Mouse (Mus musculus): ENCODE measurements around the gene Tekt4. TPM values are rescaled to one million over a fixed set of nuclear protein-coding genes. Genes with fewer than 3 reads are reported as not detected.

The Tekt4 gene
- total RNA-seq, 1 experiment from 2014 or later, result not detected

DNA sequence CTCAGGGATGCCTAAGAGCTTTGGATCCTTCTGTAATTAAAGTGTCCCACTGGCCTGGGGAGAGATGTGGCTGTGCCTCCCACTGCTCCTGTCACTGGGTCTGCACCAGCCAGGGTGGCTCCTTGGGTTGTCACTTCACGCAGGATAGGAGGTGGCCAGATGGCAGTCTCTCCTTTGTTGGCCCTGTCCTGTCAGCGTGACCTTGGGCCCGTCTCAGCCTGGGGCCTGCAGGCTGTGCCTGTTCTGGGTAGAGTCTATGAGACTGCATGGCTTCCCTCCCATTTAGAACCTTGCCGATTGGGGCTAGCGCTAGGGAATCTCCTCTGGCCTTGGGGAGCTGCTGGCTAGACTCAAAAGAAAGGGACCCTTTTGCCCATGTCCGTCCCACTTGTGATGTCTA, 13.9 kb downstream of the Tekt4 start:
- ATAC-seq (replicated peaks; ENCODE audit: insufficient number of reproducible peaks, low FRiP score, low TSS enrichment, poor library complexity, severe bottlenecking), result no peak

DNA sequence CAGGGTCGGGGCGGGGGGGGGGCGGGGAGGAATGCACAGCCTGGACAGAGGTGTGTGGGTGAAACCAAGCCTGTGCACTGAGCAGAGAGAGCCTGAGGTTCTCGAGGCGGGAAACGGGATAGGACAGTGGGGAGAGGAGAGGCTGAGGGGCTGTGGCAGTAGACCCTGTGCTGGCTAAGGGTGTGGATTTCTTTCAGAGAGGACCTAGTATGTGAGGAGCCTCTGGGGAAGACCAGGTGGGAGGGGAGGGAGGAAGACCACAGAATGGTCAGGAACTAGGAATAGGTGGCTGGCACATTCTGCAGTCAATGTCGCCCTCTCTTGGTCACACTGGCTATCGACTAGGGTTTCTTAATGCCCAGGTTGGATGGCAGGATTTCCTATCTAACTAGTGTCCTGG, 15.4 kb downstream of the Tekt4 start:
- no peak for ATAC-seq (replicated peaks; ENCODE audit: insufficient number of reproducible peaks, low FRiP score, low TSS enrichment, poor library complexity, severe bottlenecking)

DNA sequence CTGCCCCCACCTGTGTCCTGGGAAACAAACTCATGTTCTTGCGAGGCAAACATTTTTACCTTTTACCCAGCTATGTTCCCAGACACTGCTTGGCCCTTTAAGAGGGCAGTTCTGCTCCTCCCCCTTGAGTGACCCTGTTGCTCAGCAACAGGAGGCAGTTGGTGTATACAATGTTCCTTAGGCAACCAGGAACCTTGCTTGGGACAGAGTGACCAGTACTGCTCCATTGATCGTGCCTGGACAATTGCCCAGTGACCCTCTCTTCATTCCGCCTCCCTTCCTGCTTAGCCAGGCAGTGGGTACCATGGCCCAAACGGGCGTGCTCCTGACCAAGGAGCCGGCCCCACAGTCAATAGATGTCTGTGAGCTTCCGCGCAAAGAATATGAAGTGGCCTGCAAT, 17.0 kb downstream of the Tekt4 start:
- ATAC-seq (replicated peaks; ENCODE audit: insufficient number of reproducible peaks, low FRiP score, low TSS enrichment, poor library complexity, severe bottlenecking), result no peak

DNA sequence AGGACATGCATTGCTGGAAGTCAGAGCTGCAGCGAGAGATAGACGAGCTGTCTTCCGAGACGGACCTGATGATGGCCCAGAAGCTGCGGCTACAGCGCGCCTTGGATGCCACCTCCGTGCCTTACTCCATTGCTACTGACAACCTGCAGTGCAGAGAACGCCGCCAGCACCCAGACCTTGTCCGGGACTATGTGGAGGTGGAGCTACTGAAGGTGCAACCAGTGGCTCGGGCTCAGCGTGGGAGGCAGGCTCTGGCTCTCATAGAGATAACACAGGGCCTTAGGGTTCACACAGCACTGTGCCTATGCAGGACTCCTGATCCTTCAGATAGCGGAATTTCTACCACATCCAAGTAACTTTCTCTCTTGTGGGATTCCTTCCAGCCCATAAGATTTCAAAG, 17.6 kb downstream of the Tekt4 start:
- no peak for ATAC-seq (replicated peaks; ENCODE audit: insufficient number of reproducible peaks, low FRiP score, low TSS enrichment, poor library complexity, severe bottlenecking)

DNA sequence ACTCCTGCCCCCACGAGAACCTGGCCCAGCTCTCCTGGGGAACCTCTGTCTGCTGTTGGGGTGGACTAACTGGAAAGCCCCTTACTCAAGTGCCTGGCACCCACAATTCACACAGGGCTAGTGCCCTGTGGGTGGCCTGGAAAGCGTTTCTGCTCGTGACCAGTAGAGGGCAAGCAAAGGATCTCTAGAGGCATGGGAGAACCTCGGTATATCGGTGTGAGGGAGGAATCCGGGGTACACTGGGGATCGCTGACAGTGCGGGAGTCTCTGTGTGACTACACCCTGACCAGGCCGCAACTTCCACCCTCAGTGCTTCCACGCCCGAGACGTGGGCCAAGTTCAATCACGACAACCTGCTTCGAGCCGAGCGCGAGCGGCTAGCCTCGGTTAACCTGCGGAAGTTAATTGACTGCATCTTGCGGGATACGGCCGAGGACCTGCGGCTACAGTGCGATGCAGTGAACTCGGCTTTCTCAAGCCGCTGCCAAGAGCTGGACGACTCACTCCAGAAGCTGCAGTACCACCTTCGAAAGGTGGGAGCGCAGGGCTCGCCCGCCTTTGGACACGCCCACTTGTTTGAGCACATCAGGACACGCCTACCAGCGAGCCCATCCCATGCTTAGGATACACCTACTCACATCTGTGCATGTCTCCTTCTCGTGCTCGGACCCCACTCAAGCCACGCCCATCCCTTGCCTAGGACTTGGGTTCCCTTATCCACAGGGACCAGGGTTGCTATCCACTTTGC, 20.1 kb downstream of the Tekt4 start:
- ATAC-seq (replicated peaks; ENCODE audit: insufficient number of reproducible peaks, low FRiP score, low TSS enrichment, poor library complexity, severe bottlenecking), result peak; percentile 79

DNA sequence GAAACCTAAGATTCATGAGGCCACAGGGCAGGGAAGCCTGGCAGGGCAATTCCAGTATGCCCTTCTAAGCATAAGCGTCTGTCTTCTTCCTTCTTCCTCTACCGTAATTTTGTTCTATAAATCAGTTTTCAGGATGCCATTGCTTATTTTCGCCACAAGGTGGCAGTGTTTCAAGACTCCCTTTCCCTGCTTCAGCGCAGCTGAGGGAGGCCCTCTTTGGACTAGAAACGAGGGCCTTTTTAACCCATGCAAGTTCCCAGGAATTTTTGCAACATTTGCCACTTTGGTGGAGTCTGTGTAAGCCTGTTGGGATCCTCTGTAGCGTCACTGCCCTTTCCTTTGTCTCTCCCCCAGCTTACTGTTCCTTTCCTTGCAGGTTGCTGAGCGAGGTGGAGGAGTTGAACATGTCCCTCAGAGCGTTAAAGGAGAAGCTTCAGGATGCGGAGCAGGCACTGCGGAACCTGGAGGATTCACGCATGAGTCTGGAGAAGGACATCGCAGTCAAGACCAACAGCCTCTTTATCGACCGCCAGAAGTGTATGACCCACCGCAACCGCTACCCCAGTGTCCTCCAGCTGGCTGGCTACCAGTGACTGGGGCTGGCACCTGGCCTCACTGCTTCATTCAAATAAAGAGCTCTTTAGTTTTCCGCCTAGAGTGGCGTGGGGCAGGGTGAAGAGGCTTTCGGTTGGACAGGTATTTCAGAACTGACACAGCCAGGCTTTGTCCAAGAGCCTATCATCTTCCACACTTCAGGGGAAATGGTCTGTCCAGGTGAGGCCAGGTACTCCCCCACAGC, 21.7 kb downstream of the Tekt4 start:
- ATAC-seq (replicated peaks; ENCODE audit: insufficient number of reproducible peaks, low FRiP score, low TSS enrichment, poor library complexity, severe bottlenecking), result no peak

DNA sequence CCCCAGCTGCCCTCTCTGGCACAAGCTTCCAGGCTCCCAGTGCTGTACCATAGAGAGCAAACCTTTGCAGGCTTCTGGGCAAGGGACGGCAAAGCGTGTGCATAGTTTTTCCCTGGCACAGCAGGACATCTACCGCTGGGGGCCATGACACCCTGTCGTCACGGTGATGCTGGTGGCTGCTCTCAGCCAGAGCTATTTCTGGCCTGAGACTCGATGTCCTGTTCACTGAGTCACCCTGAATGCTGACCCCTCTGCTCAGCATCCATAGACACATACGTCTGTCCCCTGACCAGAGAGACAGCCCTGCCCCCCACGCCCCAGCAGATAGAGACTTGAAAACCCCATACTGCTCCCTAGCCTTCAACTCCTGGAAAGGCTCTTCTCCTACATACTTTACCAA, 25.7 kb downstream of the Tekt4 start:
- ATAC-seq (replicated peaks; ENCODE audit: insufficient number of reproducible peaks, low FRiP score, low TSS enrichment, poor library complexity, severe bottlenecking), result no peak

DNA sequence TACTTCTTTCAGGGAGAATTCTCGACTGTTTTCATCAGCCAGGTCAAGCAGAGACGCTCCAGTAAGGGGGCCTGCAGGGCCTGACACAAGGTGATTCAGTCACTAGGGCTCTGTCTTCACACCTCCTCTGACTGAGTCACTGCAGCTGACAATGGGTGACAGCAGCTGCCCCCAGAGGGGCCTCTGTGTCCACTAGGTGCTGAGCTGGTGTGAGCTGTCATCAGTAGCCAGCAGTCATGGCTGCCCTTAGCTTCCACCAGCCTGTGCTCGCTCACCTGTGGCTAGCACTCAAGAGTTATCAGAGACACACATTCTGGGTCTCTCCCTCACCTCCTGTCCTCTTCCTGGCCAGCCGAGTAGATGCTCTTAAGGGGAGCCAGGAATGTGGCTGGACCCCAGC, 26.4 kb downstream of the Tekt4 start:
- no peak for ATAC-seq (replicated peaks; ENCODE audit: insufficient number of reproducible peaks, low FRiP score, low TSS enrichment, poor library complexity, severe bottlenecking)

DNA sequence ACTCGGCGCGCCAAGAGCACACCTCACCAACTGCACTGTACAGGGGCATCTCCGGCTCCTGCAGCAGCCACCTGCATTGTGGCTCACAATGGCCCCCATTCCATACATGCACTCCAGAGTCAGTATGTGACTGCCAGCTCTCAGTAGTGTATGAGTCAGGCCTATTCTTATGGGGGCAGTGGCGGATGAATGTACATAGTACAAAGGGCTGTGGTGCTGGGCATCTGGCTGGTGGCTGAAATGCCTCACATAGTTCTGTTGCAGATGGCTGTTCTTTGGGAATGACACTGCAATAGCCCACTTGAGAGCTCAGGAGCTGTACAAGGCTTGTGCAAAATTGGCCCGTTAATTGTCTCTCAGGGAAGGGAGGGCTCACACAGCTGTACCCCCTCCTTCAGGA, 27.7 kb downstream of the Tekt4 start:
- no peak for ATAC-seq (replicated peaks; ENCODE audit: insufficient number of reproducible peaks, low FRiP score, low TSS enrichment, poor library complexity, severe bottlenecking)

DNA sequence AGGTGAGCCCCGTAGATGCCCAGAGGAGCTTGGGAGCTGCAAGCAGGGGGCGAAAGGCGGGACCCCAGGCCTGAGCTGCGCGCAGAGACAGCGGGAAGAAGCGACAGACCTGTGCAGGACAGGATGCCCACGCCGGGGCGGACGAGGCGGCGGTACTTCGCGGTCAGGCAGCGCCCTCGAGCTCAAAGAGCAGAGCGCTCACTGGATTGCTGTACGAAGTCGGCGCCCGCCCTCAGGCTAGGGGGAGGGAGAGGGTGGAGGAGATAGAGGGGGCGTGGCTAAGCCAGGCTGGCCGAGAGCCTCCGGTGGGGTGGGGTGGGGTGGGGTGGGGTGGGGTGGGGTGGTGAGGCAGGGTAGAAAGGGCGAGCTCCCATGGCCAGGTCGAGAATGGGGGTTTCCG, 42.6 kb downstream of the Tekt4 start, which contains the start of gene Sstr5:
Gene Sstr5, minus strand, starts transcription at position 276 of the 400 bp plus-strand sequence.
- ATAC-seq (replicated peaks; ENCODE audit: insufficient number of reproducible peaks, low FRiP score, low TSS enrichment, poor library complexity, severe bottlenecking), result no peak

DNA sequence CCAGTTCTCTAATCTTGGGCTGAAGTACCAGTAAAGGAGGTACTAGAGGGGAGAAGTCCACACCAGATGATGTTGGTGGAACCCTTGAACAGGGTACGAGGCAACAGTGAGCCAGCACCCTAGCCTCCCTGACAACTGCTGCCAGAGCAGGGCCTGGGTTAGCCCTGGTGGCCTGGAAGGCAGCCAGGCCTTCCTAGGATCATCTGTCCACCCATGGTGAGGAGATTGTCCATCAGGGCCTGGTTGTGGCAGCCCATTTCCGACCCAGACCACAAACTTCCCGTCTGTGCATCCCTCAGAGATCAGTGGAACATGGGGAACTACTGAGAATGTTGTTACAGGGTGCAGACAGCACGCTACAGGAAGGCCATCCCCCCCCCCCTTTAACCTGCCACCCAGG, 48.2 kb downstream of the Tekt4 start:
- ATAC-seq (replicated peaks; ENCODE audit: insufficient number of reproducible peaks, low FRiP score, low TSS enrichment, poor library complexity, severe bottlenecking), result no peak

DNA sequence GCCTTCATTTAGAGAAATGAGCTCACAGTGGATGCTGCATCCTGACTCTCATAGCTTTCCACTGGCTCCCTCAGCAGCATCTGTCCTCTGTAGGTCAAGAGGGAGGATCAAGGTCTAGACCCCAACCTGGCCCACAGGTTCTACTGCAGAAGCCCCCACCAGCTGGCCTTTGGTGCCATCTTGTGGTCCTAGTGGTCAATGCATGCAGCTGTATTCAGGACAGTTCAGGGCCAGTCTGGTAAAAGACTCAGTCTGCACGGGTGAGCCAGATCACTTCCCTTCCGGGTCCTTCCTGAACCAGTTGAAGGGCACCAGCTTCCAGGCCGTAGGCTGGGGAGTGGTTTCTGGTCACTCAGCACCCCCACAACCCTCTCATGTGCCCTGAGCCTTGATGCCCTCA, 53.4 kb downstream of the Tekt4 start:
- ATAC-seq (replicated peaks; ENCODE audit: insufficient number of reproducible peaks, low FRiP score, low TSS enrichment, poor library complexity, severe bottlenecking), result peak; percentile 51; the same call in 1 of the 2 replicates

DNA sequence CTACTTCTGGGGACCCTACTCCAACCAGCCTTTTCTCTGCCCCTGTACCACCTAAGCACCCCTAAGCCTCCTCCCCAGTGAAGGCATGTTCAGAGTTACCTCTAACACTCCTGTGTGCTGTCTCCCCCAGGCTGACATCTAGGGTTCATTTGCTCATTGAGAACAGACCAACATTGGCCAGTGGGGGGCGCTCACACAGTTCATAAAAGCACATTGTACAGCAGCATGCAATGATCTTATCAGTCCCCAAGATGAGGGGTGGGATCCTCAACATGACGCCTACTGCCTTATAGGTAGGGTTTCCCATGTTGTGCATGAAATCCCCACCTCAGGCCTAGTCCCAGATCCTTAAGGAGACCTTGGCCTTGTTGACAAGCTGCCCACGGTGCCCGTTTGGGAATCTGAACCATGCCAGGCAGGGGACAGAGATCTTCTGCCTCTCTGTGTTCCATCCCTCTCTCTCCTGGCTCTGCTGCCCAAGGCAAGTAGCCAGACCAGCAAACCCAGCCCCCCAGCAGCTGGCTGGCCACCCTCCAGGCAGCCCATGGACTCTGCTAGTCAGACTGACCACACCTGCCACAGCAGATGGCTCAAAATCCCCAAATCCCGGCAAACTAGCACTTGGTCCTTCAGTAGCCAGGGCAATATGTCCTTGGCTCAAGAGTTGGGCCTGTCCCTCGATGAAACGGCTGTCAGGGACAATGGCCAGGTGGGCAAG, 54.6 kb downstream of the Tekt4 start:
- ATAC-seq (replicated peaks; ENCODE audit: insufficient number of reproducible peaks, low FRiP score, low TSS enrichment, poor library complexity, severe bottlenecking), result no peak

DNA sequence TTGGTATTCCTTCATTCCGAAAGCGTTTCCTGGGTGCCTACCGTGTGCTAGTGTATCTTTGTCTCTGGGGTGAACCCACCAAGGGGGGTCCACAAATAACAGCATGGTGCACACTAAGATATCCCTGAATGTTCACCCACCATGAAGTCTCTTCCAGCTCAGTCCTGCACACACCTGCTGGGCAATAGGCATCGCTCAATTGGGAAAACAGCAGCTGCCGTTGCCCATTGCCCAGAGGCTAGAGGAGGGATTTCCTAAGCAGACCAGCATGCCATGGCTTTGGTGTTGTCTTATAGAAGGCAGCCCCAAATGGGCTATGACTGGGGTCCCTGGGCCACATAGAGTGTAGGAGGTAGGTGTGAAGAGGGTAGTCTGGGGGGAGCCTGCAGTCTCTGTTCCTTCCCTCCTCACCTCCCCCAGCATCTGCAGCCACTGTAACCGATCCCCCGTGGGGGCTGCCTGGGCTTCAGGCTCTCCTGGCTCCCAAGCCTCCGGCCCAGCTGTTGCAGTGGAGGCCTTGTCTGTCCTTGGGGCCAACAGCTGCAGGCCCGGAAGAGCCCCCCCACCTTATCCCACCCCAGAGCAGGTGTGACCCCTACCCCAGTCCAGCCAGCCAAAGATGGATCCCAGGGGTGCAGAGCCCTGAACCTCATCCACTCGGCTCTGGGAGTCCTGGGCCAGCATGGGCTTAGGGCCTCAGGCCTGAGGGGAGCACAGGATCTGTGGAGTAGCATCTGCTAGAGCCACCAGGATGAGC, 55.8 kb downstream of the Tekt4 start:
- no peak for ATAC-seq (replicated peaks; ENCODE audit: insufficient number of reproducible peaks, low FRiP score, low TSS enrichment, poor library complexity, severe bottlenecking)

DNA sequence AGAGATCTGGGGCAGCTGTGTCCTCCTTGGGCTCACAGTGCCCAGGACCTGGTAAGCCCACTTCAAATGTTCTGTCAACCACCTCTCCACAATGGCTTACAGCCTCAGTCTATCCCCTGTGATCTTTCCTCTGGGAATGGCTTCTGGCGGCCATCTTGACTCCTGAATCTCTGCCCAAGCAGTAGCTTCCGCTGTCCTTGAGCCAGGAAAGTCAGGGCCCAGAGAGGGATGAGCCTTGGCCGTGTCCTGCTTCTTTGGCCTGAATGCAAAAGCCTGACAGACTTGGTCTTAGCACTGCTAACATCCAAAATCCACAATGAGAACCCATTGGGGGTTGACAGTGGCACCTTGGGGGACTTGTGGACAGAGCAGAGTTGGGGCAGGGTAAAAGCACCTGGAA, 57.5 kb downstream of the Tekt4 start:
- no peak for ATAC-seq (replicated peaks; ENCODE audit: insufficient number of reproducible peaks, low FRiP score, low TSS enrichment, poor library complexity, severe bottlenecking)

DNA sequence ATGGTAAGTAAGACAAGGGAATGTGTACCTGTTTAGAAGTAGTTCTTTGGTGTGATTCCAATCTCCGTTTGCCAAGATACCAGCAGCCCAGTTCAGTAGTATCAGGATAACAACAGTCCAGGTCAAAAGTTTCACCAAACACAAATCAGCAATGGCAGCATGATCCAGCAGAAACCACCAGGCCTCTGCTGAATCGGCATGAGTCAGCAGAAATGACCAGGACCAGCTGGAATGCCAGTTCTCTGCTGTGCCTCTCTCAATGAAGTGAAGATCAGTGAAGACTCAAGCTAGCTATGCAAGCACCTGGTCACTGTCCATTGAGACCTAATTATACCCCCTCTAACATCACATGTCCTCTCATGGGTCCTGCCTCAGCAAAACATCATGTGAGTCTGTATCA, 59.6 kb downstream of the Tekt4 start:
- ATAC-seq (replicated peaks; ENCODE audit: insufficient number of reproducible peaks, low FRiP score, low TSS enrichment, poor library complexity, severe bottlenecking), result no peak

DNA sequence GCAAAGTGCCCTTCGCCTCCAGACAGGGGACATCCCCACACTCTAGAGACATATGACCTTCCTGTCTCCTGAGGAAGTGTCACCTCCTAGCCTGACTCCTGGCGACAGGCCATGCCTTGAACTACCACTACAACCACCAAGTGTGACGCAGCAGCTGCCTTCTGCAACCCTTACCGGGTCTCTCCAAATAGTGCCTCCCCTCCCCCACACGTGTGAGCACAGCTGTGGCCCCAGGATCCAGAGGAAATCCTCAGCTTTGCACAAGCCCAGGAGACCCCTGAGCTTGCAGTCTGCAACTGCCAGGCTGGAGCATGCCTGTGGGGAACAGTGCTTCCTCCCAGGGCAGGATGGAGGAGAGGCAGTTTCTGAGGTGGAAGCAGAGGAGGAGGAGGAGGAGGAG, 61.9 kb downstream of the Tekt4 start:
- ATAC-seq (replicated peaks; ENCODE audit: insufficient number of reproducible peaks, low FRiP score, low TSS enrichment, poor library complexity, severe bottlenecking), result no peak

DNA sequence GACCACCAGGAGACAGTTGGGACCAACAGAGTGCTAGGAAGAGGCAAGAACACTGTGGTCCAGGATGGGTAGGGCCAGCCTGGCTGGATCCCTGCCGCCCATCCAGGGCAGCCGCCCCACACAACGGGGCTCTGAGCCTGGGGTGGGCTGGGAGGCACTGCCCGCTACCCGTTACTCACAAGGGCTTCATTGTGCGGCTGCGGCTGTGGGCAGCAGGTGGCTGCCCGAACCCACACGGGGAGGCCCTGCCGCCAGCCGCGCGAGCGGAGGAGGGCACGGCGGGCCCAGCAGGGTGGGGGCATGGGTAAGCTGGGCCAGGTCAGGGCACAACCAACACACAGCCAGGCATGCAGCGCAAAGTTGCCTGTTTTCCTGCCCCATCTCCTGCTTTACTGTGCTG, 63.7 kb downstream of the Tekt4 start:
- ATAC-seq (replicated peaks; ENCODE audit: insufficient number of reproducible peaks, low FRiP score, low TSS enrichment, poor library complexity, severe bottlenecking), result no peak

DNA sequence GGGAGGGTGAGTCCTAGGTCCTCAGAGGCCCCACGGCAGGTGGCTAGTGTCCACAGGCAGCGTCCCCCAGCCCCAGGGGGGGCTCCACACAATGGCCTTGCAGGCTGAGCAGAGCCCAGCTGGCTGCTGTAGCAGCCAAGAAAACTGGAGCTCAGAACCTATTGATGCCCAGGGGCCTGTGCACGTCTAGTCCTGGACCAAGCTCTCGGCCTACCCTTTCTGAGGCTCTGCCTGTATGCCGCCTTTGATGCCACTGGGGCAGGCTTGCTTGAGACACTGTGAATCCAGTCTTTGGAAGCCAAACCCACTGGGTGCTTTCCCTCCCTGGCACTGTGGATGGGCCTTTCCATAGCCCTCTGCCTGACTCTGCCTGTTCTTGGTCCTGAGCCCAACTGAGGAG, 65.1 kb downstream of the Tekt4 start:
- ATAC-seq (replicated peaks; ENCODE audit: insufficient number of reproducible peaks, low FRiP score, low TSS enrichment, poor library complexity, severe bottlenecking), result no peak
